Mouse (Mus musculus) frontal cortex, adult 2 months (tissue): ENCODE measurements at regions not wholly inside any gene's neighbourhood (a gene's known extent, or its start where the extent isn't known, plus 50 kb on each side); places are given as distances from the start of the nearest gene placed in this dataset.
A peak's percentile ranks its signal among the peaks of the same experiment; 100 is the strongest.

Source experiments
- DNase-seq, 2 experiments: peaks; one replicate each; pipeline ENCODE4 v3.0.0; 2022; ENCODE audit warnings: low spot score in 1 of 2; ENCODE audit errors: extremely low spot score in 1 of 2

- no peak for DNase-seq
Observed at GRCm38 (mm10) chr17:88173354-88174032, 108.4 kb upstream of the Fbxo11 start.

DNA sequence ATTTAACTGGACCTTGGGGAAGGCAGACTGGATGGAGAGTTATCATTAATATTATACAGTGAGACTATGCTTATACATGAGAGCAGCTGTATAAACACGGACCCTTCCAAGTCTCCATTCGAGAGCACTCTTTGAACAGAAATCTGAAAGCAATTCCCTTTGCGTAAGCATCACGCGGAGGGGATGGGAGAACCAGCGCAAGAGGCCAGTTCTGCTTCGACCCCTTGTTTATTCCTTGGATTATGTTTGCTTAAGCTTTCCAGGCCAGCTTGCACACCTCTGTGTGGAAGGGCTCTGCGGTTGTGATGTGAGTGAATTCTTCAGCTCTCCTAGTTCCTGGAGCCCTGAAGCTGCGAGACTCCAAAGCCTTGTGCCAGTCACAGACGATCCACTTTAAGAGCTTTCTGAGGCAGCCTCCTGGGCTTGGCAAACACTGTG, 109.2 kb upstream of the Fbxo11 start:
- no peak for DNase-seq

- no peak for DNase-seq
Observed at GRCm38 (mm10) chr17:88175951-88176623, 111.0 kb upstream of the Fbxo11 start.

DNA sequence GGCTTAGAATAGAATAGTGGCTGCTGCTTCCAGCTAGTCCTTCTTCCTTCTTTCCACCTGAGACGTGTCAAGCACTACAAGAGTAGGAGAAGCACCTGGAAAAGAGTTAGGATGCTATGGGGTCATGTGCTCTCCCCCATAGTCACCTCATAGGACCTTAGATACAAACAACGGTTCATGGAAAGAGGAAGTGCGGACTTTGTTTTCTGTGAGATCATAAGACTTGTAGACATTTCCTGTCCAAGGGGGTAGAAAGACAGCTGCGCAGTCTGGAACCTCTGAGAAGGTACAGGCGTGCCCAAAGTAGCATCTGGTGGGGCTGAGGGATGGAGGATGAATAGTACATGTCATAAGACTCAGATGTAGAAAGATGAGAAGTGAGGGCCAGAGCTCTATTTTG, 125.6 kb upstream of the Fbxo11 start:
- DNase-seq = no peak

GRCm38 (mm10) chr17:88191444-88191843, 126.4 kb upstream of the Fbxo11 start:
- DNase-seq = no peak

DNA sequence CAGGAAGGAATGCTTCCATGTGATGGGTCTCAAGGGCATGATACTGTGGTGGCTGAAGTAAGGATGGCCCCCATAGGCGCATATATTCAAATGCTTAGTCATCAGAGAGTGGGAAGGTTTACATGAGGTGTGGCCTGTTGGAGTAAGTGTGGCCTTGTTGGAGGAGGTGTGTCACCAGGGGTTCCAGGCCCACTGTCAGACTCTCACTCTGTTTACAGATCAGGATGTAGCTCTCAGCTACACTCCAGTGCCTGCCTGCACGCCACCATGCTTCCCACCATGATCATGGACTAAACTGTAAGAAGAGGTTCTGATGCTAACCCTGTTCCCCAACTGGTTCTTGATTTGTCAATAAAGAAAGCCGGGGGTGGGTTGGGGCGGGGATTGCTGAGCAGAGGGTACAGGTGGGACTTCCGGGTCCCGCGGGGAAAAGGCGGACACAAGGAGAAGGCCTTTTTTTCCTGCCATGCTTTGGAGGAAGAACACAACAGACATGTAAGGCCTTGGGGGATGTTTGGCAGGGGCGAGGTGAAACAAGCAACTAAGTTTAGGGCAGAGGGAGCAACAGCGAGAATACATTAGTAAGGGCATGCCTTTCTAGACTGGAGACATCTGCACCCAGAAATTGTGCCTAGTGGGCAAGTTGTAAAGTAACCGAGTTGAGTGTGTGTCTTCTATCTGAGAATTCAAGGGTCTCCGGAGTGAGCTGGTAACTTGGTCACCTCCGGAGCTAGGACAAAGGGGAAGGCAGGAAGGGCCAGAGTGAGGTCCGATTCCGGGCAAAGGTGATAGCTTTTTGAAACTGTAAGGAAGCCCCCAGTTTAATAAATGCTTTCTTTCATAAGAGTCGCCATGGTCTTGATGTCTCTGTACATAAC, 127.1 kb upstream of the Fbxo11 start:
- no peak for DNase-seq

- no peak for DNase-seq
Observed at GRCm38 (mm10) chr17:88194693-88195092, 129.6 kb upstream of the Fbxo11 start.

- peak; percentile 50 to 85 for DNase-seq
Observed at GRCm38 (mm10) chr17:88195303-88195702, 130.2 kb upstream of the Fbxo11 start.

- no peak for DNase-seq
Observed at GRCm38 (mm10) chr17:88195893-88196292, 130.8 kb upstream of the Fbxo11 start.

GRCm38 (mm10) chr17:88196322-88196721, 131.2 kb upstream of the Fbxo11 start:
- no peak for DNase-seq

GRCm38 (mm10) chr17:88197381-88197780, 132.3 kb upstream of the Fbxo11 start:
- no peak for DNase-seq

- no peak for DNase-seq
Observed at GRCm38 (mm10) chr17:88201249-88201970, 136.3 kb upstream of the Fbxo11 start.

- no peak for DNase-seq
Observed at GRCm38 (mm10) chr17:88202214-88202613, 137.1 kb upstream of the Fbxo11 start.

GRCm38 (mm10) chr17:88209565-88209964, 144.5 kb upstream of the Fbxo11 start:
- DNase-seq = no peak

GRCm38 (mm10) chr17:88212121-88212520, 147.0 kb upstream of the Fbxo11 start:
- no peak for DNase-seq

DNA sequence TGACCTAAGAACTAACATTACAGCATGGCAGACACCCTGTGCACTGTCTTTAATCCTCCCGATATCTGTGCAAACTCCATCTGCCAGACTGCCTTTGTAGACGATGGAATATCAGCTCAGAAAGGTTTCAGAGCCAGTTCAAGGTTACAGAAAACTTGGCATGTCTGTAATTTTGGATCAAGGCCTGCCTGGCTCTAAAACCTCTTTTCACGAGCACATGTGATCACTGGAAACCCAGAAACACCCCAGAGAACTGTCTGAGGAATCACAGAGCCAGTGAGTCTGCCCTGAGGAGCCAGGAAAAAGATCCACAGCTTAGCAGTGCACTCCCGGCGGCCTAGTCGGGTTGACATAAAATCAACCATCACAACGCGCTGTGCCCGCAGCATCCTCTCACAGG, 149.7 kb upstream of the Fbxo11 start:
- DNase-seq = no peak

DNA sequence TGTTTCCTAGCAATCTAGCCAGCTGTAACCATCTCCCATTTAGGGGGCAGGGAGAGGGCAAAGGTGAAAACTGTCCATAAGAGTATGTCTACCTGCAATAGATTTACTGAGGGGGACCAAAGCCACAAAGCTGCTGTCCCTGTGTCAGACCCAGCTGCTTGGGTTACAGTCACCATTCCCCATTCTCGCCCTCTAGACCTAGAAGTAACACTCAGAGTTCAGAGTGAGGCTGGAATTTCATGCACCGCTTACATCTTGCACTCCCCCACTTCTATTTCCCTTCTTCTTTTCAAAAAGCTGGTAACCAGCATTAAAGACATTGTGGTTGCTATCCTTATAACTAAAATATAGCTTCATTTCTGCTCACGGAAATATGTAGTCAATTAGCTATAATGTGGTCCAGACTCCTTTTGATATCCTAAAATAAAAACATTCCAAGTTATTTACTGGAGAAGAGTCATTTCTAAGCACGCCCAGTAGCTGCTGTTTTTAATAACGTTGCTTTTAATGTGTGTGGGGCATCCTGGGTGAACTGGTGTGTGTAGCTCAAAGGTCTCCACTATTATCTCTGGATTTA, 157.4 kb upstream of the Fbxo11 start:
- no peak for DNase-seq

- no peak for DNase-seq
Observed at GRCm38 (mm10) chr17:88240476-88240875, 175.4 kb upstream of the Fbxo11 start.

- no peak for DNase-seq
Observed at GRCm38 (mm10) chr17:88248625-88249024, 183.5 kb upstream of the Fbxo11 start.

- DNase-seq = peak in 1 of 2 experiments; percentile 74
Observed at GRCm38 (mm10) chr17:88251949-88252521, 186.9 kb upstream of the Fbxo11 start.
